Mouse (Mus musculus) layer of hippocampus, adult 11-12 months (tissue): ENCODE data around the gene Scrg1.
A peak's percentile ranks its signal among the peaks of the same experiment; 100 is the strongest.
"Not testable (repeated sequence)": the region's sequence is repeated elsewhere in the genome, so short reads cannot be mapped to it uniquely, and the experiment has no call there.

Source experiments
- DNase-seq: peaks from one replicate; pipeline ENCODE4 v3.0.0; 2022; ENCODE audit warnings: low spot score

Gene Scrg1

GRCm38 (mm10) chr8:57455765-57456164, at the start of gene Scrg1:
Gene Scrg1 (plus strand): TSS chr8:57455923.
- DNase-seq, result no peak

- DNase-seq, result no peak
Observed at GRCm38 (mm10) chr8:57406366-57406765, 49.4 kb upstream of the Scrg1 start.

GRCm38 (mm10) chr8:57409333-57409732, 46.4 kb upstream of the Scrg1 start:
- DNase-seq, result no peak

- DNase-seq, result no peak
Observed at GRCm38 (mm10) chr8:57409779-57410472, 45.8 kb upstream of the Scrg1 start.

- DNase-seq, result no peak
Observed at GRCm38 (mm10) chr8:57410473-57410863, 45.3 kb upstream of the Scrg1 start.

- DNase-seq, result no peak
Observed at GRCm38 (mm10) chr8:57411366-57411765, 44.4 kb upstream of the Scrg1 start.

- DNase-seq, result no peak
Observed at GRCm38 (mm10) chr8:57416827-57417226, 38.9 kb upstream of the Scrg1 start.

GRCm38 (mm10) chr8:57426074-57426473, 29.6 kb upstream of the Scrg1 start:
- no peak for DNase-seq

GRCm38 (mm10) chr8:57427581-57428366, 27.9 kb upstream of the Scrg1 start:
- no peak for DNase-seq

GRCm38 (mm10) chr8:57428566-57428965, 27.2 kb upstream of the Scrg1 start:
- DNase-seq, result no peak

GRCm38 (mm10) chr8:57429166-57429887, 26.4 kb upstream of the Scrg1 start:
- DNase-seq, result peak; percentile 65

GRCm38 (mm10) chr8:57429888-57430274, 25.8 kb upstream of the Scrg1 start:
- DNase-seq, result not testable (repeated sequence)

- DNase-seq, result no peak
Observed at GRCm38 (mm10) chr8:57430901-57431300, 24.8 kb upstream of the Scrg1 start.

- DNase-seq, result no peak
Observed at GRCm38 (mm10) chr8:57432802-57433201, 22.9 kb upstream of the Scrg1 start.

GRCm38 (mm10) chr8:57435768-57436436, 19.8 kb upstream of the Scrg1 start:
- DNase-seq, result peak; percentile 54

- no peak for DNase-seq
Observed at GRCm38 (mm10) chr8:57436437-57436796, 19.3 kb upstream of the Scrg1 start.

GRCm38 (mm10) chr8:57441131-57441530, 14.6 kb upstream of the Scrg1 start:
- DNase-seq, result no peak

- no peak for DNase-seq
Observed at GRCm38 (mm10) chr8:57441556-57441955, 14.2 kb upstream of the Scrg1 start.

- DNase-seq, result no peak
Observed at GRCm38 (mm10) chr8:57443289-57443688, 12.4 kb upstream of the Scrg1 start.

- not testable (repeated sequence) for DNase-seq
Observed at GRCm38 (mm10) chr8:57445901-57446300, 9.8 kb upstream of the Scrg1 start.

- no peak for DNase-seq
Observed at GRCm38 (mm10) chr8:57450726-57451125, 5.0 kb upstream of the Scrg1 start.

- no peak for DNase-seq
Observed at GRCm38 (mm10) chr8:57451896-57452295, 3.8 kb upstream of the Scrg1 start.
